Mouse (Mus musculus) forebrain, embryonic 14.5 days (tissue): ENCODE data around the gene Lss. TPM values are rescaled to one million over a fixed set of nuclear protein-coding genes. Genes with fewer than 3 reads are reported as not detected.

Experiments
- ATAC-seq: fragments of 200-750 bp; cut with Nextera tagmentation; 2 replicates; pipeline ENCODE4 v1.8.0; 2017; ENCODE audit warnings: mild to moderate bottlenecking, moderate library complexity
- DNase-seq: peaks from one replicate; pipeline ENCODE4 v3.0.0-alpha.2; 2015; ENCODE audit warnings: low spot score
- H3K27ac ChIP-seq: fragments of 300-500 bp; sonication (generic); 2 replicates; pipeline ENCODE4 v1.5.1; 2014; ENCODE audit warnings: low read depth, mild to moderate bottlenecking, control low read depth, low read length, moderate library complexity
- H3K27me3 ChIP-seq: fragments of 300-500 bp; sonication (generic); replicated peaks from 2 replicates; pipeline ENCODE4 v1.6.1; 2014; ENCODE audit warnings: low read length, control low read depth, mixed read lengths; ENCODE audit not compliant: control insufficient read depth, insufficient read depth
- H3K36me3 ChIP-seq: fragments of 300-500 bp; sonication (generic); 2 replicates; pipeline ENCODE4 v1.6.1; 2014; ENCODE audit warnings: low read length, control low read depth; ENCODE audit not compliant: control insufficient read depth, insufficient read depth
- H3K4me1 ChIP-seq: fragments of 300-500 bp; sonication (generic); 2 replicates; pipeline ENCODE4 v1.6.1; 2014; ENCODE audit warnings: antibody characterized with exemption, low read length, control low read depth; ENCODE audit not compliant: control insufficient read depth, insufficient read depth
- H3K4me2 ChIP-seq: fragments of 300-500 bp; sonication (generic); 2 replicates; pipeline ENCODE4 v1.6.1; 2014; ENCODE audit warnings: mild to moderate bottlenecking, control low read depth, low read length
- H3K4me3 ChIP-seq: fragments of 300-500 bp; sonication (generic); 2 replicates; pipeline ENCODE4 v1.5.1; 2014; ENCODE audit warnings: low read depth, low read length, control low read depth
- H3K9ac ChIP-seq: fragments of 300-500 bp; sonication (generic); 2 replicates; pipeline ENCODE4 v1.6.1; 2014; ENCODE audit warnings: mild to moderate bottlenecking, low read length, control low read depth, moderate library complexity
- H3K9me3 ChIP-seq: fragments of 300-500 bp; sonication (generic); replicated peaks from 2 replicates; pipeline ENCODE4 v1.6.1; 2016; ENCODE audit warnings: low read length, control low read depth, mixed read lengths; ENCODE audit not compliant: control insufficient read depth
- WGBS: fragments of 180-500 bp; shearing (Covaris S2); extraction: QIAGEN DNeasy Blood & Tissue Kit; methylation state at CpG from one replicate; pipeline ENCODE4 v1.1.7; 2014; 5-methylcytosine and 5-hydroxymethylcytosine counted together
- polyA plus RNA-seq: library from polyadenylated mRNA; unstranded; fragments of >200 nt; fragmentation: Nextera tagmentation; extraction: Ambion mirVana; gene quantifications from 2 replicates; pipeline ENCODE4 v1.2.1, GENCODE M21; 2014

The Lss gene
- 36.1 and 38.9 TPM in 2 replicates for polyA plus RNA-seq

DNA sequence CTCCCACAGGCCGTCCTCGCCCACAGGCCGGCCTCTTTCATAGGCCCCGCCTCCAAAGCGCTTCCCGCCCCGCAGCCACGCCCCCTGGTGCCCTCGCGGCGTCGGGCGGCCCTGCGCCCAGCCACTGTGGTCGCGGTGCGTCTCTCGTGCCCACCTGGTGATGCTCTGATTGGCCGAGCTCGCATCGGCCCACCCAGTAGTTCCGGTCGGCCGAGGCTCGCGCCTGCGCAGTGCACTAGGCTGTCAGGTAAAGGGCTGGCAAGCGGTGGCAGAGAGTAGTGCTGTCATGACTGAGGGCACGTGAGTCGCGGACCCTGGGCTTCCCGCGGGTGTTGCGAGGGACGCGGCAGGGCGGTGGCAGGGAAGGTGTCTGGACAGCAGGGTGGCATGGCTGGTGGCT lies at the start of gene Lss:
Lss (plus strand) TSS at position 214 of the 400 bp plus-strand sequence.
- Histone ChIP-seq H3K4me1 (peaks cover 4% of the 10 kb centered on the region; the same call in 1 of the 2 replicates), H3K36me3 (peaks cover 25% of the 10 kb centered on the region), H3K27ac (peak within 1 kb of the TSS; percentile 82), H3K9me3 (no peaks in the 10 kb centered on the region), H3K4me3 (peak within 1 kb of the TSS; percentile 69), H3K9ac (peak within 1 kb of the TSS; percentile 79), H3K4me2 (peak within 1 kb of the TSS; percentile 82), H3K27me3 (no peaks in the 10 kb centered on the region)
- DNase-seq: peak; percentile 98
- 0% methylated on average over 34 of the region's 37 CpGs for WGBS
- ATAC-seq: peak; percentile 100

DNA sequence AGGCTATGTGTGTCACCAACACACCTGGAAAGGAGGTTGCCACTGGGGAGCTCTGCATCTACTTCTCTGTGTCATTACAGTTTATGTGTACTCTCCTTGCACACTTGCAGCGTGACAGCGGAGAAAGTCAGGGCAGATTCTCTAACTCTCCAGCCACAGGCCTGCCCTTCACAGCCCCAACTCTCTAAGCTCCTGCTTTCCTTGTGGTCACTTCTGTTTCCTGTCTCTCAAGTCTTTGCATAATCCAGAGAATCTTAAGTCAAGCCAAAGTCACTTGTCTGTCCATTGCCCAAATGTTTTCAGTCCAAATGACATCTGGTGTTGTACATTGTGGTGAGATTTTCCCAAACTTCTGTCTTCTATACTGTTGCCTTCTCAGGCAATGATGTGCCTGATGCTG lies 45.1 kb upstream of the Lss start:
- 98% methylated on average over 2 of the region's 2 CpGs for WGBS
- no peaks in the 10 kb centered on the region for H3K27me3 ChIP-seq
- H3K4me1 ChIP-seq: no peaks in the 10 kb centered on the region
- H3K27ac ChIP-seq: no peak overlapping the region
- no peak overlapping the region for H3K4me3 ChIP-seq
- no peak overlapping the region for H3K4me2 ChIP-seq
- no peak overlapping the region for H3K9ac ChIP-seq
- no peak for DNase-seq
- H3K9me3 ChIP-seq: no peaks in the 10 kb centered on the region
- peaks cover 98% of the 10 kb centered on the region for H3K36me3 ChIP-seq
- no peak for ATAC-seq

- DNase-seq (no peak), ATAC-seq (no peak)
- WGBS: 96% methylated on average over 8 of the region's 8 CpGs
- Histone ChIP-seq H3K4me3 (no peak overlapping the region), H3K4me2 (no peak overlapping the region), H3K27me3 (no peaks in the 10 kb centered on the region), H3K4me1 (no peaks in the 10 kb centered on the region), H3K9me3 (no peaks in the 10 kb centered on the region), H3K9ac (no peak overlapping the region), H3K27ac (no peak overlapping the region), H3K36me3 (peaks cover 95% of the 10 kb centered on the region)
Measured at GRCm38 (mm10) chr10:76488265-76488664, 43.1 kb upstream of the Lss start.

- no peak overlapping the region for H3K9ac ChIP-seq
- no peaks in the 10 kb centered on the region for H3K9me3 ChIP-seq
- no peak overlapping the region for H3K27ac ChIP-seq
- H3K36me3 ChIP-seq: peaks cover 95% of the 10 kb centered on the region
- DNase-seq (no peak), ATAC-seq (no peak)
- WGBS: 95% methylated on average over 15 of the region's 15 CpGs
- no peak overlapping the region for H3K4me3 ChIP-seq
- H3K4me2 ChIP-seq: no peak overlapping the region
- H3K27me3 ChIP-seq: no peaks in the 10 kb centered on the region
- no peaks in the 10 kb centered on the region for H3K4me1 ChIP-seq
Measured at GRCm38 (mm10) chr10:76489205-76489604, 42.2 kb upstream of the Lss start.

- H3K4me2 ChIP-seq: no peak overlapping the region
- no peaks in the 10 kb centered on the region for H3K4me1 ChIP-seq
- H3K27me3 ChIP-seq: no peaks in the 10 kb centered on the region
- no peaks in the 10 kb centered on the region for H3K9me3 ChIP-seq
- DNase-seq (no peak), ATAC-seq (no peak)
- H3K9ac ChIP-seq: no peak overlapping the region
- peaks cover 89% of the 10 kb centered on the region for H3K36me3 ChIP-seq
- H3K4me3 ChIP-seq: no peak overlapping the region
- no peak overlapping the region for H3K27ac ChIP-seq
- 88% methylated on average over 1 of the region's 1 CpGs for WGBS
Measured at GRCm38 (mm10) chr10:76493527-76493926, 37.9 kb upstream of the Lss start.

- DNase-seq: no peak
- Histone ChIP-seq H3K4me3 (no peak overlapping the region), H3K36me3 (peaks cover 89% of the 10 kb centered on the region), H3K9ac (no peak overlapping the region), H3K27ac (no peak overlapping the region), H3K9me3 (no peaks in the 10 kb centered on the region), H3K4me1 (no peaks in the 10 kb centered on the region), H3K27me3 (no peaks in the 10 kb centered on the region), H3K4me2 (no peak overlapping the region)
- WGBS: 93% methylated on average over 6 of the region's 6 CpGs
- ATAC-seq: no peak
Measured at GRCm38 (mm10) chr10:76495501-76495900, 35.9 kb upstream of the Lss start.

DNA sequence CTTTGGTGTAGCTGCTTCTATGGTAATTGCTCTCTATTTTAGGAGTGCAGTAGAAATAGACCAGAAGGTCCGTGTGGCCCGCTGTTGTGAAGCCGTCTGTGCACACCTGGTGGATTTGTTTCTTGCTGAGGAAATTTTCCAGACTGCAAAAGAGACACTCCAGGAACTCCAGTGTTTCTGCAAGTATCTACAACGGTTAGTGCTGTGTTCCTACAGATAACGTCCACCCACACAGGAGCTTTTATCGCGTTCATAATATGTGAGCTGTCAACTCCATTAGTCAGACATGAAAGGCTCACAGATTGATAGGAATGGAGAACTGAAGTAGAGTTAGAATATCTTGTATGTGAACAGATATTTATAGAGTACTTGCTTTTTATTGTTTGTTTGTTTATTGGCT lies 35.0 kb upstream of the Lss start:
- no peak overlapping the region for H3K4me2 ChIP-seq
- no peak overlapping the region for H3K4me3 ChIP-seq
- ATAC-seq (no peak), DNase-seq (no peak)
- WGBS: 94% methylated on average over 7 of the region's 7 CpGs
- no peaks in the 10 kb centered on the region for H3K4me1 ChIP-seq
- H3K36me3 ChIP-seq: peaks cover 89% of the 10 kb centered on the region
- H3K27me3 ChIP-seq: no peaks in the 10 kb centered on the region
- no peaks in the 10 kb centered on the region for H3K9me3 ChIP-seq
- no peak overlapping the region for H3K9ac ChIP-seq
- no peak overlapping the region for H3K27ac ChIP-seq

GRCm38 (mm10) chr10:76497522-76497921 lies 33.9 kb upstream of the Lss start:
- no peak overlapping the region for H3K4me3 ChIP-seq
- H3K27ac ChIP-seq: no peak overlapping the region
- H3K4me2 ChIP-seq: no peak overlapping the region
- H3K4me1 ChIP-seq: no peaks in the 10 kb centered on the region
- ATAC-seq (no peak), DNase-seq (no peak)
- peaks cover 92% of the 10 kb centered on the region for H3K36me3 ChIP-seq
- H3K9me3 ChIP-seq: no peaks in the 10 kb centered on the region
- H3K27me3 ChIP-seq: no peaks in the 10 kb centered on the region
- H3K9ac ChIP-seq: no peak overlapping the region
- WGBS: 97% methylated on average over 4 of the region's 4 CpGs

DNA sequence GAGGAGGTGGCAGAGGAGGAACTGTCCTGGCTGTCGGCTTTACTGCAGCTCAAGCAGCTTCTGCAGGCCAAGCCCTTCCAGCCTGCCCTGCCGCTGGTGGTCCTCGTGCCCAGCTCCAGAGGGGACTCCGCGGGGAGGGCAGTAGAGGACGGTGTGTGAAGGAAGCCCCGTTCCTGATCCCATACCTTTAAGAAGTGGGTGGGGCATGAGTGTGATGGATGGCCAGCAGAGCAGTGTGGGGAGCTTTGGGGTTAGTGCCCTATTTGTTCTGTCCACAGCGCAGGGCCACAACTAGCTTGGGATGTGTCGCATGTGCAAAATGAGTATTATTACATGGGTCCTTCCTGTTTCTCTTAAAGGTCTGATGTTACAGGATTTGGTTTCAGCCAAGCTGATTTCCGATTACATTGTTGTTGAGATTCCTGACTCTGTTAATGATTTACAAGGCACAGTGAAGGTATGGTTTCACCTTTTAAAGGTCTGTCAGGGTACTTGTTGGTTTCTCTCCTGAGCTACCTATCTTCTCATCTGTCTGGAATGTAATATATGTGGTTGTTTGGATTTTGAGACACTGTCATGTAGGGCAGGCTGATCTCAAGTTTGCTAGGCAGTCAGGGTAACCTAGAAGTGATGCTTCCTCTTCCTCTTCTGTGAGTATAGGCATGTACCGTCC lies 27.0 kb upstream of the Lss start:
- ATAC-seq (no peak), DNase-seq (no peak)
- H3K27ac ChIP-seq: no peak overlapping the region
- peaks cover 87% of the 10 kb centered on the region for H3K36me3 ChIP-seq
- H3K9me3 ChIP-seq: no peaks in the 10 kb centered on the region
- WGBS: 96% methylated on average over 11 of the region's 11 CpGs
- no peak overlapping the region for H3K4me2 ChIP-seq
- H3K4me3 ChIP-seq: no peak overlapping the region
- H3K4me1 ChIP-seq: no peaks in the 10 kb centered on the region
- H3K27me3 ChIP-seq: no peaks in the 10 kb centered on the region
- no peak overlapping the region for H3K9ac ChIP-seq
